Mouse (Mus musculus) cerebellum, adult 11 months (tissue): Measurements from ENCODE around the gene Immp1l.
A peak's percentile ranks its signal among the peaks of the same experiment; 100 is the strongest.

Experiments
- DNase-seq: peaks from one replicate; pipeline ENCODE4 v3.0.0; 2022

Gene Immp1l

GRCm38 (mm10) chr2:105903896-105904756 is at the start of gene Immp1l, which contains the start of gene Elp4:
Gene Immp1l (plus strand): TSS chr2:105904638.
Gene Elp4 (minus strand): TSS chr2:105904564.
- peak; percentile 97 for DNase-seq

- DNase-seq, result peak; percentile 5
Measured at GRCm38 (mm10) chr2:105854740-105855139, 49.7 kb upstream of the Immp1l start.

- DNase-seq, result no peak
Measured at GRCm38 (mm10) chr2:105873403-105873802, 31.0 kb upstream of the Immp1l start.

- DNase-seq, result no peak
Measured at GRCm38 (mm10) chr2:105890816-105891215, 13.6 kb upstream of the Immp1l start.

- no peak for DNase-seq
Measured at GRCm38 (mm10) chr2:105904757-105905146, 314 bp downstream of the Immp1l start.

GRCm38 (mm10) chr2:105908351-105908750 is 3.9 kb downstream of the Immp1l start:
- no peak for DNase-seq

GRCm38 (mm10) chr2:105910611-105911010 is 6.2 kb downstream of the Immp1l start:
- no peak for DNase-seq

GRCm38 (mm10) chr2:105913655-105914366 is 9.4 kb downstream of the Immp1l start:
- DNase-seq, result no peak

GRCm38 (mm10) chr2:105916671-105917070 is 12.2 kb downstream of the Immp1l start:
- no peak for DNase-seq

GRCm38 (mm10) chr2:105917623-105918346 is 13.3 kb downstream of the Immp1l start:
- DNase-seq, result no peak

- no peak for DNase-seq
Measured at GRCm38 (mm10) chr2:105950131-105950530, 45.7 kb downstream of the Immp1l start.

- DNase-seq, result no peak
Measured at GRCm38 (mm10) chr2:105951350-105951940, 47.0 kb downstream of the Immp1l start.

- no peak for DNase-seq
Measured at GRCm38 (mm10) chr2:105953862-105954261, 49.4 kb downstream of the Immp1l start.

- no peak for DNase-seq
Measured at GRCm38 (mm10) chr2:105963447-105963846, 59.0 kb downstream of the Immp1l start.

GRCm38 (mm10) chr2:105973941-105974340 is 69.5 kb downstream of the Immp1l start:
- DNase-seq, result no peak

GRCm38 (mm10) chr2:105978065-105978464 is 73.6 kb downstream of the Immp1l start:
- no peak for DNase-seq

- no peak for DNase-seq
Measured at GRCm38 (mm10) chr2:105985206-105985605, 80.8 kb downstream of the Immp1l start.

- no peak for DNase-seq
Measured at GRCm38 (mm10) chr2:105987131-105987530, 82.7 kb downstream of the Immp1l start.

GRCm38 (mm10) chr2:105987999-105988398 is 83.6 kb downstream of the Immp1l start:
- no peak for DNase-seq

- DNase-seq, result peak; percentile 83
Measured at GRCm38 (mm10) chr2:106002835-106003739, 98.6 kb downstream of the Immp1l start, which contains the start of gene Dnajc24. Gene Dnajc24 (minus strand): TSS chr2:106003549.

- DNase-seq, result no peak
Measured at GRCm38 (mm10) chr2:106008415-106008814, 104.0 kb downstream of the Immp1l start.
